Mouse (Mus musculus) MEL (cell line): ENCODE measurements at regions not wholly inside any gene's neighbourhood (a gene's known extent, or its start where the extent isn't known, plus 50 kb on each side); places are given as distances from the start of the nearest gene placed in this dataset.

Source experiments
- DNase-seq: peaks from one replicate; pipeline ENCODE4 v3.0.0; 2011; ENCODE audit warnings: low read depth, low spot score
- H3K27ac ChIP-seq: 2 replicates; pipeline ENCODE4 v1.5.1; 2012; ENCODE audit warnings: low read depth, mild to moderate bottlenecking, control low read depth, low read length, moderate library complexity; ENCODE audit not compliant: control insufficient read depth
- H3K27me3 ChIP-seq, 2 experiments: fragments of 150-350 bp in 1 of 2; sonication (generic) in 1 of 2; 2 replicates each; pipeline ENCODE4 v1.6.1; 2012; ENCODE audit warnings: low read length in 2 of 2, mild to moderate bottlenecking in 2 of 2, improper control_type of control experiment in 1 of 2, moderate library complexity in 1 of 2; ENCODE audit not compliant: insufficient read depth in 2 of 2, control insufficient read depth in 1 of 2
- H3K36me3 ChIP-seq, 2 experiments: 2 replicates each; pipeline ENCODE4 v1.6.1; 2012 to 2014; ENCODE audit warnings: low read length in 2 of 2, improper control_type of control experiment in 1 of 2, inconsistent platforms in 1 of 2, mild to moderate bottlenecking in 1 of 2; ENCODE audit not compliant: insufficient read depth in 2 of 2, control insufficient read depth in 1 of 2
- H3K4me1 ChIP-seq, 2 experiments: fragments of 150-350 bp in 1 of 2; sonication (generic) in 1 of 2; 2 replicates each; pipeline ENCODE4 v1.6.1; 2012; ENCODE audit warnings: low read length in 2 of 2, improper control_type of control experiment in 1 of 2, mild to moderate bottlenecking in 1 of 2; ENCODE audit not compliant: insufficient read depth in 2 of 2, control insufficient read depth in 1 of 2
- H3K4me3 ChIP-seq, 2 experiments: fragments of 150-350 bp in 1 of 2; sonication (generic) in 1 of 2; 2 replicates each; pipeline ENCODE4 v1.5.1; 2012; ENCODE audit warnings: low read depth in 2 of 2, low read length in 2 of 2, mild to moderate bottlenecking in 2 of 2, moderate library complexity in 2 of 2, control low read depth in 1 of 2, improper control_type of control experiment in 1 of 2; ENCODE audit not compliant: control insufficient read depth in 1 of 2, insufficient read depth in 1 of 2
- H3K79me2 ChIP-seq: 2 replicates; pipeline ENCODE4 v1.6.1; 2012; ENCODE audit warnings: mild to moderate bottlenecking, low read length, moderate library complexity; ENCODE audit not compliant: control insufficient read depth, poor library complexity, insufficient read depth
- H3K9ac ChIP-seq: 2 replicates; pipeline ENCODE4 v1.6.1; 2012; ENCODE audit warnings: low read depth, mild to moderate bottlenecking, control low read depth, low read length, moderate library complexity; ENCODE audit not compliant: control insufficient read depth, poor library complexity, severe bottlenecking
- H3K9me3 ChIP-seq: fragments of 150-350 bp; sonication (generic); replicated peaks from 2 replicates; pipeline ENCODE4 v1.6.1; 2012; ENCODE audit warnings: mild to moderate bottlenecking, low read length, improper control_type of control experiment, moderate library complexity; ENCODE audit not compliant: insufficient read depth
- MEF2A ChIP-seq: IDR thresholded peaks from 2 replicates; pipeline ENCODE4 v1.6.1; 2014; ENCODE audit warnings: low read depth, mild to moderate bottlenecking, inconsistent platforms, low read length, improper control_type of control experiment; ENCODE audit not compliant: poor library complexity, insufficient replicate concordance, severe bottlenecking; ENCODE audit errors: extremely low read depth
- TBP ChIP-seq: IDR thresholded peaks from 2 replicates; pipeline ENCODE4 v1.8.0; 2011; ENCODE audit warnings: low read depth, low read length, improper control_type of control experiment

GRCm38 (mm10) chr8:95951794-95952193, 63.4 kb upstream of the Got2 start:
- Histone ChIP-seq H3K36me3 (no peaks in the 10 kb centered on the region), H3K27me3 (peaks cover 4 to 6% of the 10 kb centered on the region in 2 experiments; a peak in 3 of 4 replicates), H3K9me3 (no peaks in the 10 kb centered on the region), H3K79me2 (no peaks in the 10 kb centered on the region), H3K4me3 (no peak overlapping the region), H3K9ac (no peak overlapping the region), H3K4me1 (no peaks in the 10 kb centered on the region), H3K27ac (no peak overlapping the region)
- no peak for DNase-seq
- TF ChIP-seq TBP (no peak), MEF2A (no peak)
